Mouse (Mus musculus) ZHBTc4 (cell line): Measurements from ENCODE around the gene Acot7.

ENCODE experiments used
- DNase-seq: peaks from one replicate; pipeline ENCODE4 v3.0.0-alpha.2; 2011; ENCODE audit warnings: low read depth, low spot score

Gene Acot7

DNA sequence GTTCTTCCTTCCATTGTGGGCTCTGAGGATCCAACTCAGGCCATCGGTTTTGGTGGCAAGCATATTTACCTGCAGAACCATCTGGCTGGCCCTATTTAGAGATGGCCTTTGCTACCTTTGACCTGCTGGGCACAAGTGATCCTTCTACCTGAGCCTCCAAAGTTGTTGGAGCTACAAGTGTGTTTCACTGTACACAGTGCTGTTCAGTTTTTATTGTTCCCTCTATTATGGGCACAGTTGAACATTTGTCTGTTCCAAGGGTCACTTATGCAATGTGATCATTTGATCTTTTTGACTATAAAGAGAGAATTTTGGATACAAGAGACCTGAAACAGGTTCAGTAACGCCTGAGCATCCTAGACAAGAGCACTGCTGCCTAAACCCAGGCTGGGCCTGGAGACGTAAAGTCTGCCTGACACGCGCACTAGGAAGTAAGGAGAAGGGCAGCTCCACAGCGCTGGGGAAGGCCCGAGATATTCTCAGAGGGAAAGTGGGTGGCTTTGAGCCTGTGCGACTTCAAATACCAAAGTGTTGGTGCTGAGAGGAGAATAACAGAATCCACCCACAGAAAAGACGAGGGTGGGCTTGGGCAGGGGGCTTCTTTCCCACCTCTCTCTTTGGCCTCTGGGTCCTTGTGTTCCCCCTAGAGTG, 65.4 kb downstream of the Acot7 start:
- no peak for DNase-seq

DNA sequence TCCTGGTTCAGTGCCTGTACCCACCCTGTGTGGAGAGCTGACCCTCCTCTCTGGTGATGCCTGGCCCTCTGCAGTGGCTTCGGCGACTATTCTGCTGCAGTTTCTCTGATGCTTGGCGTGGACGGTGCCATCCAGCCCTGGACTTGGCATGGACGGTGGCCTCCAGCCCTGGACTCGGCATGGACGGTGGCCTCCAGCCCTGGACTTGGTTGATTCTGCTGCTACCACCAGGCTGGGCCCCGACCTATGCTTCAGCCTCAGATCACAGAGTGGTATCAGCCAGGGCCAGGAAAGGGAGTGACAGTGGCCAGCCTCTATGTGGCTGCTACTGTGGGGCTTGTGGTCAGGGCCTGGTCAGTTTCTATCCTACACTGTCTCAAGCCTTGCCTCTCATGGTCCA, 66.0 kb downstream of the Acot7 start:
- no peak for DNase-seq

DNA sequence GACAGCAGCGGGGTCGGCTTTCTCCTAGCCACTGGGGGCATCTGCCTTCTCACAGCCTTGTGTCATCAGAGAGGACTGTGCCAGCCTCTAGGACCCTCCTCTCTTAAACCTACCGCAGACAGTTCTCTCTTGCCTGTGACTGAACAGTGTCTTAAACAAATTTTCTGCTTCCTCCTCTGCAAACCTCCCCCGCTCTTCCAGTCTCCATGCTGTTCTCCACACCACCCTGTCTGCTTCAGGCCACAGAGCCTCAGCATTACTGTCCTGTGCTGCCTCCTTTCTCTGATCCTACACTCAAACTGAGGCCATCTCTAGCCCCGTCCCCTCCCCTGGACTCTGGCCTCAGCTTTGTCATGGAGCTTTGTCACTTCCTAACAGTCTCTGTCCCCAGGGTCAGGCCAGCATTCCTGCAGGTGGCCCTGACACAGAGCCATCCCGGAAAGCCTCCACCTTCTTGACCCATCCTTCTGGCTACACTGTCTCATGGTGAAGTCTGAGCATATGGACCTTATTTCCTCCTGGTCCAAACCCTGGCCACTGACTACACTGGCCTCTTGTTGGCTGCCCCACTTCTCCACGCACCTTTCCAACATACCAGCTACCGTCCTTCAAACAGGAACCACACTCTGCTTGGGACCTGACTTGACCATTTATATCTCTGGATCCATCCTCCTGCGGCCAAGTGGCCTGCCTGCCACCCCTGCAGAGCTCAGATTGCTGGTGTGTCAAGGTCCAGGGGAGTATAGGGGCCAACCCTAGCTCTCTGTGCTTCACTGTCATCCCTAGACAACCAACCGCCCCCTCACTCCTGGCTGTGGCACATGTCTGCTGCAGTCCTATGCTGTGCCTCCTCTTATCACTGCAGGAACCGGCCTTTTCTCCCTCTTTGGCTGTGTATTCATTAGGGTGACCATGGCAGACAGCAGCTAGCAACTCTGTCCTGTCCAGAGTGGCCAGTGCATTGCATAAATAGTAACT, 66.9 kb downstream of the Acot7 start:
- DNase-seq: no peak

DNA sequence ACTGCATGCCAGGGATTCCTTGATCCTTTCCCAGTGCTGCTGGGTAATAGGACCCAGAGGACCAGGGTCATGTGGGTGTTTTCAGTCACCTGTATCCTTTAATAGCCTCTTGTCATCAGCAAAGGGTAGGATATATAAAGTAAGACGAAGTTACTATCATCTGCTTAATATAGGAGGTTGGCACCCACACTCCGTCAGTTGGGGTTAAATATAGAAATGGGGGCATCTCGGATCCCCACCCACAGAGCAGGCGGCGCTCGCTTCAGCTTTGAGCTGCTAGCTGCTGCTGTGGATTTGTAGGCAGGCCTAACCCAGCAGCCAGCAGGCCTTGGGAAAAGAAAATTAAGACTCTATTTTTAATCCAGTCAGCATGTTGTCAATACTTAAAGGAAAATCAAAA, 68.1 kb downstream of the Acot7 start:
- no peak for DNase-seq

DNA sequence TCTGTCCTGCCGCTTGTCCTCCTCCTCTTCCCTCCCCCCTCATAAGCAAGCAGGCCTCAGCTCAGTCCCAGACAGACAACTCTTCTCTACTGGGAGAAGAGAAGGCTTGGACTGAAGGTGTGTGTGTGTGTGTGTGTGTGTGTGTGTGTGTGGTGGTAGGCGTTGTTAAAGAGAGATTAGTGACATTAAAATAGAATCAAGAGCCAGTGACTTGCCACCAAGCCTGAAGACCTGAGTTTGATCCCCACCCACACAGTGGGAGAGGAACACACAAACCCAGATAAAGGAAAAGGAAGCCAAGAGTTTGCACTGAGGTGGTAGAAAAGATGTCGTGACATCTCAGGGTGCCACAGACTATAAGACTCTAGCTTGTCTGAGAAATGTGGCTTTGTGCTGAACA, 69.3 kb downstream of the Acot7 start:
- DNase-seq: no peak

DNA sequence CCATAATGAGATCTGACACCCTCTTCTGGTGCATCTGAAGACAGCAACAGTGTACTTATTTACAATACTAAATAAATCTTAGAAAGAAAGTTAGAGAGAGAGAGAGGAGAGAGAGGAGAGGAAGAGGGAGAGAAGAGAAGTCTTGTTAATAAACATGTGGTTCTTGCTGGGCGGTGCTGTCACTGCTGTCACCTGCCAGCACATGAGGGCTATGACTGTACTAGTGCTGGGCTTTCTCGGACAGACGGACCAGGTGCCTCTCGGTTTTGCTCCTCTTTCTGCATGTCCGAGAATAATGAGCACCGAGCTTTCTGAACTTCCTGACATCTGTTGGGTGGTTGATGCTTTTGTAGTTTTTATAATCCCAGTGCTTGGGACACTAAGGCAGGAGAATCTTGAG, 72.7 kb downstream of the Acot7 start:
- no peak for DNase-seq

DNA sequence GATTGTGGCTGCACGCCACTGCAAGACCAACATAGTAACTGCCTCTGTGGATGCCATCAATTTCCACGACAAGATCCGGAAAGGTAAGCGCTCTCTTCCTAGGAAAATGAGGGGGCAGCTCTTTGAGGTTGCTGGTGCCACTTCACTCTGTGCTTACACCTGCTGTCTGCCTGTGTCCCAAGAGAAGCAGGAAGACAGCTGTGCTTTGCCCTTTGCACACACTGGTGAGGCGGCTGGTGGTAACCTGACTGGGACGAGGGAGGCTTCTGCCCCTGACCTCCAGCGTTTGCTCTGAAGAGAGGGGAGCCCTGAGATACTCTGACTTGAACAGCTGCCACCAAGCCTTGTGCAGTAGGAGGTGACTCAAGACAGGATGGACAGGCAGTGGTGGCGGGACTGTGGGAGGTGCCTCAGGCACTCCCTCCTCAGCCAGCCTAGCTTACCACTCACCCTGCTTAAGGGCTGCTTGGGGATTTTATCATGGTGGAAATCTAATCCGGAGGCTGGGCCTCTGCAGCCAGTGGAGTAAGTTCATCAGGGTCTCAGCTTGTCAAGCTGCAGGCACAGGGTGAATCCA, 75.3 kb downstream of the Acot7 start:
- no peak for DNase-seq

DNA sequence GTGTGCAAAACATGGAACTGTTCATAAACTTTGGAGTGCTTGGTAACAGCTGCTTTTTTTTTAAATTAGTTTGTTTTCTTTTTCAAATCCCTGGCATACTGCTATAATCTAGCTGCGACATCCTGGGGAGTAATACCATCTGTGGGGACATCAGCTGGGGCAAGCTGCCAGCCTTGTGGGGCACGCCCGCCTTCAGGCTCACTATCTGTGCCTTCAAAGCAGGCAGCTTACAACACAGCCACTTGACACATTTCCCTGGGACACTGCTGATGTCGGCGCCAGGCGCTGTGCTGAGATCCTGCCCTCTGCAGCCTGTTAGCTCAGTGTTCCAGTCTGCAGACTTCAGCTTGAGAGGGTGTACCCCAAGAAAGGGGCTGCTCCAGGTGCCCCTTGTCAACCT, 79.1 kb downstream of the Acot7 start:
- no peak for DNase-seq

DNA sequence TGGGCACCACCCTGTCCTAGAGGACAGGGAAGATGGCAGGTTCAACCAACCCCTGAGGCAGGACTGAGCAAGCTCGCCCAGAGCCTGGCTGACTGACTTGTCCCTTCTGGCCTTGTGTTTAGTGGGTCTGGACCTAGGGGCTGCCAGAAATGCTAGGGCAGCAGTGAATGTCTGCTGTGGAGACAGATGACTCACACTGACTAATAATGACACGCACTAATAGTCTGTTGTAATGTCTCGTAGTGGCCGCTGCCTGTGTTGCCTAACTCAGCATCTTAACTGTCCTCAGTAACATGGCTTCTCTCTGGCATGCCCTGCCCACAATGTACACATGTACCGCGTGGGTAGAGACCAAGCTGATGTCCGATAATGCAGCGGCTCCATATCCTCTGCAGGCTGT, 82.5 kb downstream of the Acot7 start:
- no peak for DNase-seq

DNA sequence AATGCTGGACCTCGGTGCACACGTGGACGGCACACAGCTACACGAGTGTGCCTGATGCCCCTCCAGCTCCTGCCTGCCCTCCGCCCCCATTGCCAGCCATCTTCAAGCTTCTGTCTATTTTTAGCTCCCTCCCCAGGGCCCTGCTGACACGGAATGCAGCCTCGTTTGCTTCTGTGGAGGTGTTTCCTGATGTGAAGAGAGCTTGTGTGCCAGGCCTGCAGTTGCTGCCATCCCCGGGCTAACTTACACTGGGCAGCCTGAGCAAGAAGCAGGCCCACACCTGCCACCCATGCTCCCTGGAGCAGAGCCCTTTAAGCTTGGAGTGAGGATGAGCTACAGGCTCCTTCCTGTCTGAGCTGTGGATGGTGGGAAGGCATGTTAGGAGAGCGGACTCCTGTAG, 84.3 kb downstream of the Acot7 start:
- DNase-seq: no peak

DNA sequence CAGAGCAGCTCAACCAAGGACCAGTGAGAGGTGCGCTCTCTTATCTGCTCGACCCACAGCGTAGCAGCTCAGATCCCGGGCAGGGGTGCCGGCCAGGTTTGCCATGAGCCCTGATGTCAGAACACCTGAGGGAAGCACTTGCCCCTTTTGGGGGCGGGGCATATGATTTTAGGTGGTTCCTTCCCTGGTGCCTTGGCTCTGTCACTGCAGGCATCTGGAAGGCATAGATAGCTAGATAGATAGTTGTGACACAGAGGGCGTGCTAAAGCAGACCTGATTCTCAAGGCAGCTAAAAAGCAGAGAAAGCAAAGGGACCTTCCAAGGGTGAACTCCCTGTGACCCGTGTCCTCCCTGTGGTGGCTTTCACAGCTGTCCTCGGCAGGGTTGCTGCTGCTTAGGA, 85.2 kb downstream of the Acot7 start:
- DNase-seq: peak; percentile 50

DNA sequence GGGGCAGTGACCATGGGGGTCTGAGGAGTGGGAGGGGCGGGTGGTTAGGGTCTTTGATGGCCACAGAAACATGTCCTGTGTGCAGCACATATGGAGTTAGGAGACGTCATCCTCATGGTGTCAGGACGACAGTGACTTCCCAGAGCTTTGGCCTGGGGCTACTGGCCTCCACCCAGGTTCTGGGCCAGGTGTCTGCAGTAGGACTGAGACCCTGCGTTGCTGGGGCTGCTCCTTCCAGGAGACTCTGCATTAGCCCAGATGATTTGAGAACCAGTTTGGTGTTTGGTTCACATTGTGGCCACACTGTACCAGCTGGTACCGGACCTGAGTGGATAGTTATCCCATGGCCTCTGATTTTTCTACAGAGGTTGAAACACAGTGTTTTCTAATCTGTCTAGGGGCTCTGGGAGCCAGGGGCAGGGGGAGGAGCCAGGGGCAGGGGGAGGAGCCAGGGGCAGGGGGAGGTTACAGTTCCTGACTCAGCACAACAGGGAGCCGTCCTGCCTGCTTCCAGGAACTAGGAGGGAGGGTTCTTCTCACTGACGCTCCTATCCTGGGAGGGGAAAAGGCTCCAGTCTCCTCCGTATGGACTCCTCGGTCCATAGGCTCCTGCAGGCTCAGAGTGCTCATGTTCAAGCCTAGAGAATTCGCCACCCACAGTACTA, 85.7 kb downstream of the Acot7 start:
- DNase-seq: peak; percentile 93

DNA sequence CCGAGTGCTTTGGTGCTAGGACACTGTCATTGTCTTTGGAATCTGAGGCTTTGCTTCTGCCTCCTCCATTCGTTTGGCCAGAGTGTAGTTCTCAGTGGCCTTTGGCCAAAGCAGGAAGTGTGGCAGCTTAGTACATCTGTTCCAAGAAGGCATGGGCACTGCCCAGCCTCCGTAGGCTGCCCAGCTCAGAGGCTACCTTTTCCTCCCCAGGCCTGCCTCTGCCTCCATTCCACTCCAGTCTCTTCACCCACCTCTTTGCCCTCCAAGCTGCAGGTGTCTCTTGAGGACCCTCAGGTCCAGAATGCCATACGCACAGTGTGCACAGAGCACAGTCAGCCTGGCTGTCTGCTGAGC, 86.2 kb downstream of the Acot7 start:
- no peak for DNase-seq

DNA sequence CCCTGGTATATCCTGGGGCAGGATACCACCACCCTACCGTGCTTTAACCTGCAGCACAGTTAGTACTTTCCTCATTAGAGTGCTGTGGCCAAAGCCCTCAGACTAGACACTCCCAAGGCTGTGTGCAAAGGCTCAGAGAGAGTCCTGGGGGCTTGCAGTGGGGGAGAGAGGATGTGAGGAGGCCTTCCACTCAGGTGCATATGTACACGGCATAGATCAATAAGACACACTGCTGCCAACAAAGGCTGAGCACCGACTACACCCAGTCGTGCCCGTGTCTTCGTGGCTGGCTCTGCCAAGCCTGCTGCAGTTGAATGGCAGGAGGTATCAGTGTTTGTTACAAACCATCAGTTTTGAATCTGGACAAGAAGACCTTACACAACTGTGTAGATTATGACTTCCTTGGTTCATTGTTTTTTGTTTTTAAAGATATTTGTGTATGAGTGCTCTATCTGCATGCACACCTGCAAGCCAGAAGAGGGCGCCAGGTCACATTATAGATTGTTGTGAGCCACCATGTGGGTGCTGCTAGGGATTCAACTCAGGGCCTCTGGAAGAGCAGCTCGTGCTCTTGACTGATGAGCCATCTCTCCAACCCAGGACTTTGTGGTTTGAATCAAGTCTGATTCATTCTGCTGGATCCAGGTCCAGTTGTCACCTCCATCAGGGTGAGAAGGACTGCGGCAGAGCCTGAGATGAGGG, 87.1 kb downstream of the Acot7 start:
- DNase-seq: peak; percentile 71

DNA sequence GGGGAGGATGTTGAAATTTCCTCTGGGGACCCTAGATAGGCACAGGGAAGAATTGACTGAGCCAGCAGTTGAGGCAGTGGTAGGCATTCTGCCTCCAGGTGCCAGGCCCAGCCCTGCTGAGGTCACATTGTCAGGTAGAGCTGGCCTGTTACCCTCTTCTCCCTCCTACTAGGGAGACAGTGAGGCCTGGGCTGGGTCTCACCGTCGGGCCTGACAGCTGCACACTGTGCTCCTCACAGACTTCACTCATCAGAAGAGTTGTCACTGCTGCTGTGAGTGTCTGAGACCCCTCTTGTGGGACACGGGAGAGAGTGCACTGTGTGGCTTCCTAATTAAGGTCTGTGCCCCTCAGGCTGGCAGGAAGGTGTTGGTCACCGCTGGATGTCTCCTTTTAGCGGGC, 87.9 kb downstream of the Acot7 start:
- no peak for DNase-seq

DNA sequence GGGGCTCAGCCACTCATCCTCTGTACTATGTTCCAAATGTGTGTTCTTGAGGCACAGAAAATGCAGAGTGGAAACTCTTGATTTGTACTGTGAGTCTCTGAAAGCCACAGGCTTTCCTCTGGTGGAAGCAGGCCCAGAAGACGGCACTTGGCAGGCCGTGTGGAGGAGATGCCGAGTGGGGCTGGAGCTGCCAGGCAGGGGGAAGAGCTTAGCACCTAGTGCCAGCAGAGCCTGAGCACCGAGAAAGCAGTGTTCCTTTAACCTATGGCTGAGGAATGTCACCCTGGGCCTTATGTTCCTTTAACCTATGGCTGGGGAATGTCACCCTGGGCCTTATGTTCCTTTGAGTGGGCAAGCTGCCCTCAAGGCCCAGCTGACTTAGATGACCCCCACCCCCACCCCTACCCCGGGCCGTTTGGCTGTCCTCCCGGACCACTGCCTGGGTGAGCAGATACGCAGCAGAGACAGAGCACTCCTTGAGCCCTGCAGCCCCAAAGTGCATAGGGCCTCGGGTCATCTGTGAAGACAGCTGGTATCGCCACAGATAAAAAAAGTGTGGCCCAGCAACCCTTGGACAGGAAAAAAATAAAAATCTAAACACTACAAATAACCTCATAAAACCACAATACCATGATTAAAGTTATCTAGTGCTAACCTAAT, 88.4 kb downstream of the Acot7 start:
- DNase-seq: no peak

DNA sequence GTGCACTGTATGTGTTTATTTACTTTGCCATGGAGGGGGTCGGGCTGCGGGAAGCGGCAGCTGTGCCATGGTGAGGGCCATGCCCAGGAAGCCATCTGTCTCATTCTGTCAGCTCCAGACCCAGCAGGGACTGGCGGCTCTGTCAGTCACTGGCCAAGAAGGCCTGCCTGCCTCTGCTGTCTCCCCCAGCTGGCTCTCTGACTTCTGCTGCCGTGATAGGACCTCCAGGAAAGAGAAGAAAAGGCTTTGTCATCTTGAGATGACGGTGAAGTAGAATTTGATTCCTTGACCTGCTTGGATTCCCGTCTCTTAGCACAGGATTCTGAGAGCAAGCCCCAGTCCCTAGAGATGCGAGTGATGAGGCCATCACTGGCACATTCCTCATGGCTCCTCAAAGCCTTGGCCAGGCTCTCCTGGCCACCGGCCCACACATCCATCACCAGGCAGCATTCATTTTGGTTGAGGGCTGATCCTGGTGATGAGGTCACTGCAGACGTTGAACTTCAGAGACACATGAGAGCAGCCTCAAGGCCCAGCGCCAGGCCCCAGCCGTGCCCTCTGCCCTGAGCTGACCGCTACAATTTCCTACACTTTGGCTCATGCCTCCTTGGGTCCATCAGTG, 89.9 kb downstream of the Acot7 start:
- DNase-seq: no peak

DNA sequence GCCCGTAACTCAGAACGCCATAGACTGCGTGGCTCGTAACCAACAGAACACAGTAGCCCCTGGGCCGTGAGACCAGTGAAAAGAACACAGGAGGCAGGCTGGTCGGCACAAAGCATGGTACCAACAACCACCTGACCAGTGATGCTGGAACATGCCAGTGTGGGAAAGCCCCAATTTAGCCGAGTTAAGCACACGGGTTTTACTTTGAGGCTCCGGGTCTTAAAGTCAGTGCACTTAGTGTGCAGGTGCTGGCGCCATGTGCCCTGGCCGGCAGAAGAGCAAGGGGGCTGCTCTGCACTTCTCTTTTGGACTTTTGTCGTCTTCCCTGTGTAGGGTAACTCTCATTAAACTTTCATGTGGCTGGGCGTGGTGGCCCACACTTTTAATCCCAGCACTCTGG, 92.0 kb downstream of the Acot7 start:
- no peak for DNase-seq

DNA sequence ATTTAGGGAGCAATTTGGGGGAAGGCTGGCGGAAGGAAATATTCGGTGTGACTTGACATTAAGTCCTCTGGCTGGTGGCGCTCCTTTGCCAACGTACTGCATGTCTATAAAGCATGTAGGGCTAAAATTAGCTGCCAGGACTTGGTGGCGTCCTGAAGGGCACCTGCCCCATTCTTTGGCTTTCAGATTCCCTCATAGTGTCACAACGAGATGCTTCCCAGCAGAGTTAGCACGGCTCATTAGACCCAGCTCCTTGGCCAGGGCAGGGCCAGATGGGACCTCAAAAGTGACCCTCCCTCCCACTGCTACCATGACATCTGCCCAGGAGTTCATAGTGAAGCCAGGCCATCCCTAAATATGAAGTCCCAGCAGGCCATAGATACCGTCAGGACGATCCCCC, 92.7 kb downstream of the Acot7 start:
- no peak for DNase-seq

DNA sequence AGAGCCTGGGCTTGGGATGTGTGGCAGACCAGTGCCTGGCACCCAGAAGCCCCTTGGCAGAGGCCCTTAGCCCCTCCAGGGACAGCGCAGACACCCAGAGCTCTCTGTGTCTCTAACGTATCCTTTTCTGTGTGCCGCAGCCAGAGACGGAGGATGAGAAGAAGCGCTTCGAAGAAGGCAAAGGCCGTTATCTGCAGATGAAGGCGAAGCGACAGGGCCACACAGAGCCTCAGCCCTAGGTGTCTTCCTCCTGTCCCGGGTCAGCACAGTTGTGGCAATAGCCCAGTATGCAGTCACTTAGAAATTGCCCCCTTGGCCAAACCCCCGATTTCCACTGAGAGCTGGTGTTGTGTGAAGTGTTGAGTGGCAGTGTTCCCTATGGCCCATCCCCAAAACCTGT, 93.4 kb downstream of the Acot7 start:
- no peak for DNase-seq

DNA sequence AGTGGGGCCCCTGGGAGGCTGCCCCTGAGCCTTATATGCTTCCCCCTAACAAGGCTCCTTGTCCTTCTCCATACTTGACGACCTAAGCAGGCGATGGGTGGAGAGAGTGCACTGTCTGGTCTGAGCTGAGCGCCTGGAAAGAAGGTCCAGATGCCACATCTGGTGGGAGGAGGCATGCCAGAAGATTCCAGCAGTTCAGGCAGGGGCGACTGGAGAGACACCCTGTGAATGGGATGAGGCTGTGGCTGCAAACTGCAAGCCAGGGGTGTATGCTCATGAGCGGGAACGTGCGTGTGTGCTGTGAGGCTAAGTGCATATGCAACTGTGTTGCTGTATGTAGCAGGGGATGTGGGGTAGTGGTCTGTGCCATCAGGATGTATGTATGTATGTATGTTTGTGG, 94.1 kb downstream of the Acot7 start:
- DNase-seq: no peak
